Mouse (Mus musculus): ENCODE data around the gene Cd22.
"Not testable (repeated sequence)": the region's sequence is repeated elsewhere in the genome, so short reads cannot be mapped to it uniquely, and the experiment has no call there.

The Cd22 gene

GRCm38 (mm10) chr7:30863386-30863785 is 16.8 kb downstream of the Cd22 start:
- DNase-seq (ENCODE audit: low read depth, low spot score) = no peak

DNA sequence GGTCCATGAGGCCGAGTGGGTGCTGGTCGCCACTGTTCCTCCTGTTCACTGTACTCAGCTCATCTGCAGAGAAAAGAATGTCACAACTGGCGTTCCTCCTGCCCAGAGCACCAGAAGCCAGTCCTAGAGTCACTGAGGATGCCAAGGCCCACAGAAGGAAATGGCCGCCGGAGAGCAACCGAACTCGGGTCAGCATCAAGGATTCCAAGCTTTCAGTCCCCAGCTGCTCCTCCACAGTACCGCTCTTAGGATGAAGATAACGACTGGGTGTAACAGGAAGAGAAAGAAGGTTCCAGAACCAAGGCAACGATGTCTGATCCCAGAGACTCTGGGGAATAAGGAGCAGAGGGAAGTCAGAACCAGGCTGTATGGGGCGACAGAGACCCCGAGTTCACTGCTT is 18.7 kb downstream of the Cd22 start, which contains the start of gene Ffar1:
Gene Ffar1 (minus strand): TSS at position 101 of the 400 bp plus-strand sequence.
- DNase-seq (ENCODE audit: low read depth, low spot score) = no peak

DNA sequence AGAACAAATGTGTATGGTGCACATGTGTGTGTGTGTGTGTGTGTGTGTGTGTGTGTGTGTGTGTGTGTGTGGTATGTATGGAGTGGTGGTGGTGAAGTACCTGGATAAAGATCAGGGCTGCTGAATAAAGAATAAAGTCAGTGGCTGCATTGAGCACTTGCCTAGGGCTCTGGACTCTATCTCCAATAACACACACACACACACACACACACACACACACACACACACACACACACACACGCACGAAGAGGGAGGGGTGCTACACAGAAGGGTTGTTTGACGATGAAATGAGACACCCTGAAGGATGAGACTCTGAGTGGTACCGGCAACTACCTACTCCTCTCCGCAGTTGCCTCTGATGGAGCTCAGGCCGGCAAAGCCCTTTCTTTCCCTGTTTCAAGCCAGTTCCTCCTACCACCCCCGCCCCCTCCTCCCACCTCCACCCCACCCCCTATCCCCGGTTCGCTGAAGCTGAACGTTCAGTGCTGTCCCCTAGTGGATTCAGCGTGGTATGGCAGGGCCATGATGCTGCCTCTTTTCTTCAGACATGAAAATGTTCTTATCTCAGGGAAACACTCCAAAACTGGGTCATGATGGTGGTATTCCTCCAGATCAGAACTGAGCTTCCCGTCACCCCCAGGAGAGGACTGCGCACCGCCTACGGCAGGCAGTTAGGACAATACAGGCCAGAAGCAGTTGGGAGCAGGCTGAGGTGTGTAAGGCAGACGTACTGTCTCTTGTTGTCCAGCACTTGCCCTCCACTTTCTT is 20.3 kb downstream of the Cd22 start:
- DNase-seq (ENCODE audit: low read depth, low spot score) = peak; percentile 35

DNA sequence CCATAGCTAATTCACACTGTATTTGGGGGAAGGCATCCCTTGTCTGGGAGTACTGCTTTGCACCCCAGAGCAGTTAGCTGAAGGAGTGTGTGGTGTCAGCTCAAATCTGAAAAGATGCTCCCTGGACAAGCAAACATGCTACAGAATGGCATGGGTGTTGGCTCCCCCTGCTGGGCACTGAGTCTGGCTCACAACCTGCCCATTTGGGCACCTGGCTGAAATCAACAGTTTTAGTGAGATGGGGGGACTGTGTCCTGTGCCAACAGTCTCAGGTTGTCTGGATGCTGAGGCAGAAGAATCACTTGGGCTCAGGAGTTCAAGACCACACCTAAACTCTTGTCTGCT is 20.9 kb downstream of the Cd22 start:
- peak; percentile 71 for DNase-seq (ENCODE audit: low read depth, low spot score)

DNA sequence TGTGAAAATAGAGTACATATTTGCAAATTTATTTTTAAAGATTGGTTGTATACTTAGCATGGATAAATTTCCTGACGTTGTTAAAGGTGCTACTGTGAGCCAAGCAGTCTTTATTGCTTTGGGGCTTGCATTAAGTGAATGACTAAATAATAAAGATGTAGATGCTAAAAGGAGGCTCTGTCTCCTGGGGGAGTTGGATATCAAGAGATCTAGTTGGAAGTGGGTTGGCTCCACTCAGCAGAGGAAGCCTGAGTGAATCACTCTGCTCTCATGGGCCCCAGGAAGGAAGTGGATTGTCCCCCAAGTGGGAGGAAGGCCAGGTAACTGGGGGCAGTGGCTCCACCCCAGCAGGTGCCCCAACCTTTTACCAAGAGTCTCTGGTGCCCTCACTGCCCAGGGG is 22.4 kb downstream of the Cd22 start:
- no peak for DNase-seq (ENCODE audit: low read depth, low spot score)

GRCm38 (mm10) chr7:30856078-30856477 is 24.1 kb downstream of the Cd22 start, which contains the start of gene Ffar3:
Ffar3 (minus strand) TSS chr7:30856178.
- DNase-seq (ENCODE audit: low read depth, low spot score) = no peak

- DNase-seq (ENCODE audit: low read depth, low spot score) = no peak
Measured at GRCm38 (mm10) chr7:30851421-30851820, 28.7 kb downstream of the Cd22 start.

GRCm38 (mm10) chr7:30847934-30848333 is 32.2 kb downstream of the Cd22 start:
- DNase-seq (ENCODE audit: low read depth, low spot score) = no peak

DNA sequence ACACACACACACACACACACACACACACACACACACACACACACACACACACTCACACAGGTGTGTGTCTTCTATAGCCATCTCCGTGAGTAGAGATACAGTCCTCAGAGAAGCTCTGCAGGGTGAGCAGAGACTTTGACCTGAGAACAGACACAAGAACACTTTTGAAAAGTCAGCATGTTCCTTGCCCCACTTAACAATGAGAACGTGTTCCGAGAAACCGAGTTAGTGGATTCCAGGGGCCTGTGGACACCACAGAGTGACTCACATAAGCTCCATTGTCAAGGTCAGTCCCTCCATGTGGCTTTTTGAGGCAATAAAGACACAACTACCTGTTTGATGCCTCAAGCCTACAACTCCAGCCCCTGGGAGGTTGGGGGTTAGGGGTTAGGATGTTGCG is 32.8 kb downstream of the Cd22 start:
- DNase-seq (ENCODE audit: low read depth, low spot score) = no peak

- no peak for DNase-seq (ENCODE audit: low read depth, low spot score)
Measured at GRCm38 (mm10) chr7:30846505-30847053, 33.6 kb downstream of the Cd22 start.

DNA sequence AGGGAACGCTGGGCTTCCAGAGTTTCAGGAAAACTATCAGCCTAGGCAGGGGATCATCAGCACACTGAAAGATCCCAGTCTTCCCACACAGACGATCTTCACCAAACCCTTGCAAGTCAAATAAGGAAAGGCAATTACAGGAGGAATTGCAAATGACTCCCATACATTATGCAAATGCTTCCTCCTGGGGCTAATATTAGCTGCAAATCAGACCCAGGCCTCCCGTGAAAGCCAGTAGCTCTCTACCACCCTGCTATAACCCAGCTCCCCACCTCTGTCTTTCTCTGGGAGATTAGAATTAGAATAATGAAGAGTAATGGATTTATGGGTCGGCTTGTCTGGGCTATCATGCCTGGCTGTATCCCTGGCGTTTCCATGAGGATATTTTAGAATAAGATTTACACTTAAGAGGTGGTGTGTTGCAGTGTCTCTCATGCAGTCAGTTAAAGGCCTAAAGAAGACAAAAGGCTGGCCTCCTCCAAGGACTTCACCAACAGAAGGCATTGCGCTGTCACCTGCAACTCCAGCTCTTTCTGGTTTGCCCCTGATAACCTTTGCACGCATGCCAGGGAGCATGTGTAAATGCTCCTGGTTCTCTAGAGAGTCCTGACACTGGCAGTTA is 35.4 kb downstream of the Cd22 start:
- no peak for DNase-seq (ENCODE audit: low read depth, low spot score)

- DNase-seq (ENCODE audit: low read depth, low spot score) = no peak
Measured at GRCm38 (mm10) chr7:30842092-30842491, 38.0 kb downstream of the Cd22 start.

DNA sequence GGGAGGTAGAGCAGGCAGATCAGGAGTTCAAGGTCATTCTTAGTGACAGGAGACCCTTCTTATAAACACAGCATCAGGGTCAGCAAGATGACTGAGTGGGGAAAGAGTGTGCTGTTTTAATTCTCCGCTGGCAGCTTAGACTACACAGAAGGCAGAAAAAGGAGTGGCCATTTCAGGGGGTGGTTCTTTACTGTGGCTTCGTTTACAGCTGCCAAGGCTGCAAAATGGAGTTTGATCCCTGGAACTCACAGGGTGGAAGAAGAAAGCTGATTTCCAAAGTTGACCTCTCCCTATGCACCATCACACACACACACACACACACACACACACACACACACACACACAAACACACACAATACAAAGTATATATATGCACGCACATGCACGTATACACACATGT is 38.8 kb downstream of the Cd22 start:
- no peak for DNase-seq (ENCODE audit: low read depth, low spot score)

GRCm38 (mm10) chr7:30840306-30840705 is 39.8 kb downstream of the Cd22 start:
- DNase-seq (ENCODE audit: low read depth, low spot score) = no peak

GRCm38 (mm10) chr7:30837277-30837676 is 42.9 kb downstream of the Cd22 start:
- no peak for DNase-seq (ENCODE audit: low read depth, low spot score)

DNA sequence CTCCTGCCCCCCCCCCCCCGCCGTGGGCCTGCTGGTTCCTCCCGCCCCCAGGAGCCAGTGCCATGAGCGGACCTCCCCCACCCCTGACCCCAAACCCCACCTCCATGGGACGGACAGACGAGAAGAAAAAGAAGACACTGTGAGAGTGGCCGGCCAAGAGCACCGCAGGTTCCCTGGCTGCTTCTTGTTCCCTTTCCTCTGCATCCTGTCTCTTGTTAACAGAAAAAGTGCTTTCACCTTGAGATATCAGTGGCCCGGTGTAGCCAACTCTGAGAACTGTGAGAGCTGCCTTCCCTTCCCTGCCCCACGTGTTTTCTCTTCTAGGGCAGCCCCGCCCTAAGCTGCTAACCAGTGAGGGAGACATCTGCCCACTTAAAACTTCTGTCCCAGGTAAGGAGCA is 47.5 kb downstream of the Cd22 start:
- not testable (repeated sequence) for DNase-seq (ENCODE audit: low read depth, low spot score)

GRCm38 (mm10) chr7:30832261-30832660 is 47.9 kb downstream of the Cd22 start:
- DNase-seq (ENCODE audit: low read depth, low spot score) = no peak

- DNase-seq (ENCODE audit: low read depth, low spot score) = no peak
Measured at GRCm38 (mm10) chr7:30829428-30829827, 50.7 kb downstream of the Cd22 start.

DNA sequence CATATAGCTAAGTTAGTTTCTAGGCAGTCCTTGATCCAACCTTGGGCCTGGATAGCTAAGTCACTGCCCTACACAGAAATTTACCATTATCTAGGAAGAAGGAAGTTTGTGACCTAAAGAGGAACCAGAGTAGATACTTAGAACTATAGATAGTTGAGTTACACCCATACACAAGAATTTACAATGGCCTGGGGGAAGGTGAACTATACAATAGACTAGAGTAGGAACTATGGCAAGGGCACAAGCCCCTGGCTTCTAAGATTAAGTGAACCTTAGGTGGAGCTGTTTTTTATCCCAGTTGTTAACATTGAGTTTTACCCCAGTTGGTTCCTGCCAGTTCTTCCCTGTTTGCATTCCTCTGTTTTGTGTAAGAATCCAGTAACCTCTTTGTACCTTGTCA is 51.3 kb downstream of the Cd22 start:
- DNase-seq (ENCODE audit: low read depth, low spot score) = not testable (repeated sequence)

- DNase-seq (ENCODE audit: low read depth, low spot score) = no peak
Measured at GRCm38 (mm10) chr7:30826660-30827059, 53.5 kb downstream of the Cd22 start.

GRCm38 (mm10) chr7:30824306-30824705 is 55.8 kb downstream of the Cd22 start:
- DNase-seq (ENCODE audit: low read depth, low spot score) = no peak

DNA sequence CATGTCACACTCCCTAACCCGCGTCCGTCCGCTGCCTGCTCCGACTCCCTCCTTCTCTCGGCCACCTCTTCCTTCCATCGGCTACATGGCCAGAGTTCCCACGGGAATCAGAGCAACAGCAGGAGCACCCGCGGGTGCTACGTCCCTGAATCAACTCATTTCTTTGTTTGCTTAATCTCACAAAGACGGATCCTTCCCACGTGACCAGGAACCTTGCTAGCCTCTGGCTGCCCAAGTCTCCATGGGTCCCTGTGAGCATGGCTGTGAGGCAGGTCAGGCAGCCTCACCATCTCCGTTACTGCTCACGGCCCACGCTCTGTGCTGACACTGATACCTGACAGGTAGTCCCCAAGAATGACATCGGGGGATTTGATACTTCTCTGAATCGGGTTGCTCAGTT is 56.5 kb downstream of the Cd22 start, which contains the start of gene Ffar2:
Gene Ffar2 (minus strand): TSS at position 101 of the 400 bp plus-strand sequence.
- DNase-seq (ENCODE audit: low read depth, low spot score) = no peak

DNA sequence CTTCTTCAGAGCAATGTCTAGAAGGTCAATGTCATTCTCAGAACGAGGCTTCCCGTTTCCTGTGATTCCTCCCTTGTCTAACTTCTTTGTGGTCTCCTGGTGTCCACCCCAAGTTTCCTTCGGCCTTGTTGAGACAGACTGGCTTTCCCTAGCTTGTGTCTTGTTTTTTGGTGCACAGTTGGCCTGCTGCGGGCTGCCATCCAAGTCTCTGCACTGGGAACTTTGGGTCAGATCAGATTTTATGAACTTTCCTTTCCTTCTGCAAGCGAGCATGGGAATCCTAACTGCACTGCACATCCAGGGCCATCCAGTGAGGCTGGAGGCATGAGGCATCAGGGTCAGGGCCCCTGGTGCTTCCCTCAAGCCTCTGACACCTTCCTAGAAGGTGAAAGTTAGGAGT is 58.6 kb downstream of the Cd22 start:
- DNase-seq (ENCODE audit: low read depth, low spot score) = no peak
